Mouse (Mus musculus): ENCODE measurements around the gene Neurog2. TPM values are rescaled to one million over a fixed set of nuclear protein-coding genes. Genes with fewer than 3 reads are reported as not detected.

The Neurog2 gene
- total and polyA plus RNA-seq, 3 experiments = not detected

DNA sequence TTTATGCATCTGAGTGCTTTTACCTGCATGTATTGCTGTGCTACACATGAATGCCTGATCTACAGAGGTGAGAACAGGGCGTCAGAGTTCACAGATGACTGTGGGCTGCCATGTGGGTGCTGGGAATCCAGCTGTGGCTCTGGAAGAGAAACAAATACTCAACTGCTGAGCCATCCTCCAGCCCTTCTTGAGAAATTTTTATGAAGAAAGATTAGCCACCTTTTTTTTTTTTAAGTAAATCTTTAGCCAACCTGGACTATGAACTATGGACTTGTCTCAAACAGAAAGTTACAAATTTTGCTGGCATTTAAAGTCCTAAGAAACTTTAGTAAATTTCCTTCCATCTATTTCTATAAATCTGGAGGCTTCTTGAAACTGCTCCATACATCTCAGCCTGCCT is 35.8 kb upstream of the Neurog2 start:
- no peak overlapping the region for H3K4me3 ChIP-seq (replicated peaks in 1 of 3; ENCODE audit: low read depth in 2 of 3, low read length in 2 of 3, poor library complexity in 1 of 3)
- dilution Hi-C loops (cut with MboI; ENCODE audit: extremely low pct_ligation_motif_present, extremely low pct_unique_long_range_greater_than_20kb, low sequenced_read_pairs) = no loop called here
- H3K4me1 ChIP-seq (ENCODE audit: control insufficient read depth in 1 of 2, insufficient read depth in 2 of 2) = no peaks in the 10 kb centered on the region
- no peaks in the 10 kb centered on the region for H3K79me2 ChIP-seq (replicated peaks; ENCODE audit: control insufficient read depth, extremely low read depth, insufficient read depth, poor library complexity, severe bottlenecking)
- in situ Hi-C loops (cut with MboI; ENCODE audit: low pct_ligation_motif_present, low pct_unique_long_range_greater_than_20kb, low sequenced_read_pairs) = no loop called here
- TF ChIP-seq ZKSCAN1 (IDR thresholded peaks at IDR 0.05; ENCODE audit: borderline replicate concordance, low read depth, low read length) = no peak
- no peak for TF ChIP-seq SIN3A (IDR thresholded peaks at IDR 0.05; ENCODE audit: low read length)
- no peak for TF ChIP-seq CHD1 (IDR thresholded peaks at IDR 0.05; ENCODE audit: low read depth, low read length)
- no peak for TF ChIP-seq BHLHE40 (IDR thresholded peaks at IDR 0.05; ENCODE audit: low read depth, low read length)
- TF ChIP-seq ZMIZ1 (IDR thresholded peaks at IDR 0.05; ENCODE audit: low read depth, low read length) = no peak
- no peak for TF ChIP-seq IRF4 (IDR thresholded peaks at IDR 0.05; ENCODE audit: low read depth, low read length)
- no peak for TF ChIP-seq ELF1 (IDR thresholded peaks at IDR 0.05; ENCODE audit: low read depth, low read length)
- TF ChIP-seq NELFE (IDR thresholded peaks at IDR 0.05; ENCODE audit: low read depth, low read length) = no peak
- TF ChIP-seq MAZ (IDR thresholded peaks at IDR 0.05; ENCODE audit: low read depth, low read length) = no peak
- TF ChIP-seq MYC (IDR thresholded peaks at IDR 0.05; ENCODE audit: low read depth, low read length) = no peak
- TF ChIP-seq CHD2 (IDR thresholded peaks at IDR 0.05; ENCODE audit: low read length) = no peak
- no peak for TF ChIP-seq KAT2A (IDR thresholded peaks at IDR 0.05; ENCODE audit: insufficient replicate concordance, low read length)
- TF ChIP-seq POLR2A (IDR thresholded peaks at IDR 0.05; ENCODE audit: low read depth, low read length) = no peak
- no peak for TF ChIP-seq USF2 (conservative IDR thresholded peaks at IDR 0.05; ENCODE audit: low read depth, low read length)
- TF ChIP-seq GABPA (IDR thresholded peaks at IDR 0.05; ENCODE audit: insufficient replicate concordance, low read depth, low read length) = no peak
- TF ChIP-seq ZNF384 (IDR thresholded peaks at IDR 0.05; ENCODE audit: low read depth, low read length) = no peak
- TF ChIP-seq TCF12 (IDR thresholded peaks at IDR 0.05; ENCODE audit: low read depth, low read length) = no peak
- H3K36me3 ChIP-seq (replicated peaks in 1 of 2; ENCODE audit: control insufficient read depth in 1 of 2, insufficient read depth in 1 of 2, low read length in 1 of 2) = peaks cover 35 to 71% of the 10 kb centered on the region in 2 experiments
- no peaks in the 10 kb centered on the region for H3K9me3 ChIP-seq (replicated peaks; ENCODE audit: low read length)
- DNase-seq (ENCODE audit: extremely low read depth) = no peak
- no peak overlapping the region for H3K4me2 ChIP-seq (ENCODE audit: insufficient read depth, low read depth, poor library complexity, severe bottlenecking)
- H3K27me3 ChIP-seq (replicated peaks) = no peaks in the 10 kb centered on the region
- no peak overlapping the region for H3K9ac ChIP-seq (ENCODE audit: insufficient read depth, low read depth)
- no peak overlapping the region for H3K27ac ChIP-seq (ENCODE audit: insufficient read depth, low read depth)

DNA sequence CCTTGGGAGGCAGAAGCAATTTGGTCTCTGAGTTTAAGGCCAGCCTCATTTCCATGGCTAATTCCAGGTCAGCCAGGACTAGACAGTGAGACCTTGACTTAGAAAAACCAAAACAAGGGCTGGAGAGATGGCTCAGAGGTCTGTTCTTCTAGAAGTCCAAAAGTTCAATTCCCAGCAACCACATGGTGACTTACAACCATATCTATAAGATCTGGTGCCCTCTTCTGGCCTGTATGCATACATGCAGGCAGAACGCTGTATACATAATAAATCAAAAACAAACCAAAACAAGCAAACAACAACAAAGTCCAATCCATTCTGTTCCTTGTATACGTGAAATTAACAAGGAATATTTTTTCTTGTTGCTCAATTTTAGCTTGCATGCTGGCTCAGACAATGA is 24.8 kb upstream of the Neurog2 start:
- Histone ChIP-seq H3K4me3 (replicated peaks in 1 of 3; ENCODE audit: low read depth in 2 of 3, low read length in 2 of 3, poor library complexity in 1 of 3) (no peak overlapping the region), H3K9me3 (replicated peaks; ENCODE audit: low read length) (no peaks in the 10 kb centered on the region), H3K9ac (ENCODE audit: insufficient read depth, low read depth) (no peak overlapping the region), H3K4me1 (ENCODE audit: control insufficient read depth in 1 of 2, insufficient read depth in 2 of 2) (no peaks in the 10 kb centered on the region), H3K79me2 (replicated peaks; ENCODE audit: control insufficient read depth, extremely low read depth, insufficient read depth, poor library complexity, severe bottlenecking) (no peaks in the 10 kb centered on the region), H3K27me3 (replicated peaks) (no peaks in the 10 kb centered on the region), H3K4me2 (ENCODE audit: insufficient read depth, low read depth, poor library complexity, severe bottlenecking) (no peak overlapping the region), H3K36me3 (replicated peaks in 1 of 2; ENCODE audit: control insufficient read depth in 1 of 2, insufficient read depth in 1 of 2, low read length in 1 of 2) (peaks cover 26 to 67% of the 10 kb centered on the region in 2 experiments), H3K27ac (ENCODE audit: insufficient read depth, low read depth) (no peak overlapping the region)
- dilution Hi-C loops (cut with MboI; ENCODE audit: extremely low pct_ligation_motif_present, extremely low pct_unique_long_range_greater_than_20kb, low sequenced_read_pairs) (no loop called here), in situ Hi-C loops (cut with MboI; ENCODE audit: low pct_ligation_motif_present, low pct_unique_long_range_greater_than_20kb, low sequenced_read_pairs) (loop anchor here (25.0 kb wide), 1 partner anchor 329 kb away; no protein-coding TSS in a partner anchor)
- peak; percentile 8 for DNase-seq (ENCODE audit: extremely low read depth)
- no peak for TF ChIP-seq MAZ (IDR thresholded peaks at IDR 0.05; ENCODE audit: low read depth, low read length)
- no peak for TF ChIP-seq JUND (conservative IDR thresholded peaks at IDR 0.05; ENCODE audit: low read depth, low read length)
- TF ChIP-seq MYC (IDR thresholded peaks at IDR 0.05; ENCODE audit: low read depth, low read length) = peak; percentile 67; the same call in 1 of the 2 replicates
- TF ChIP-seq IRF4 (IDR thresholded peaks at IDR 0.05; ENCODE audit: low read depth, low read length) = no peak
- no peak for TF ChIP-seq CHD1 (IDR thresholded peaks at IDR 0.05; ENCODE audit: low read depth, low read length)
- TF ChIP-seq RAD21 (IDR thresholded peaks at IDR 0.05; ENCODE audit: low read depth, low read length) = peak; percentile 21
- TF ChIP-seq ZC3H11A (IDR thresholded peaks at IDR 0.05; ENCODE audit: low read depth, low read length) = no peak
- no peak for TF ChIP-seq BHLHE40 (IDR thresholded peaks at IDR 0.05; ENCODE audit: low read depth, low read length)
- peak in 1 of 2 experiments; percentile 50; a peak in 2 of 4 replicates for TF ChIP-seq CTCF (conservative IDR thresholded peaks at IDR 0.05 in 1 of 2, IDR thresholded peaks at IDR 0.05 in 1 of 2; ENCODE audit: low read depth in 2 of 2, low read length in 2 of 2)
- no peak for TF ChIP-seq TCF12 (IDR thresholded peaks at IDR 0.05; ENCODE audit: low read depth, low read length)
- no peak for TF ChIP-seq ETS1 (conservative IDR thresholded peaks at IDR 0.05; ENCODE audit: low read depth, low read length)
- TF ChIP-seq SIN3A (IDR thresholded peaks at IDR 0.05; ENCODE audit: low read length) = no peak
- TF ChIP-seq MEF2A (IDR thresholded peaks at IDR 0.05; ENCODE audit: borderline replicate concordance, low read depth, low read length) = no peak
- no peak for TF ChIP-seq POLR2A (IDR thresholded peaks at IDR 0.05; ENCODE audit: low read depth, low read length)
- peak; percentile 19; the same call in 1 of the 2 replicates for TF ChIP-seq SMC3 (IDR thresholded peaks at IDR 0.05; ENCODE audit: low read depth, low read length)
- TF ChIP-seq GABPA (IDR thresholded peaks at IDR 0.05; ENCODE audit: insufficient replicate concordance, low read depth, low read length) = no peak
- TF ChIP-seq RCOR1 (conservative IDR thresholded peaks at IDR 0.05; ENCODE audit: low read depth, low read length) = no peak

Data from CH12.LX (cell line).